Mouse (Mus musculus): ENCODE data around the gene Pde4d.

Gene Pde4d

GRCm38 (mm10) chr13:109359994-109360393 is 910.2 kb downstream of the Pde4d start:
- in situ Hi-C loops (cut with MboI, MseI), result no loop called here

GRCm38 (mm10) chr13:109362340-109362739 is 912.6 kb downstream of the Pde4d start:
- in situ Hi-C loops (cut with MboI, MseI), result no loop called here

- in situ Hi-C loops (cut with MboI, MseI), result no loop called here
Observed at GRCm38 (mm10) chr13:109374465-109374864, 924.7 kb downstream of the Pde4d start.

- in situ Hi-C loops (cut with MboI, MseI), result no loop called here
Observed at GRCm38 (mm10) chr13:109376681-109377080, 926.9 kb downstream of the Pde4d start.

- in situ Hi-C loops (cut with MboI, MseI), result no loop called here
Observed at GRCm38 (mm10) chr13:109380149-109380548, 930.4 kb downstream of the Pde4d start.

GRCm38 (mm10) chr13:109388626-109389220 is 939.0 kb downstream of the Pde4d start:
- in situ Hi-C loops (cut with MboI, MseI), result no loop called here

GRCm38 (mm10) chr13:109402396-109402795 is 952.6 kb downstream of the Pde4d start:
- in situ Hi-C loops (cut with MboI, MseI), result no loop called here

- in situ Hi-C loops (cut with MboI, MseI), result no loop called here
Observed at GRCm38 (mm10) chr13:109402936-109403335, 953.2 kb downstream of the Pde4d start.

- in situ Hi-C loops (cut with MboI, MseI), result no loop called here
Observed at GRCm38 (mm10) chr13:109406341-109406740, 956.6 kb downstream of the Pde4d start.

- in situ Hi-C loops (cut with MboI, MseI), result no loop called here
Observed at GRCm38 (mm10) chr13:109407371-109407770, 957.6 kb downstream of the Pde4d start.

GRCm38 (mm10) chr13:109420426-109420825 is 970.7 kb downstream of the Pde4d start:
- in situ Hi-C loops (cut with MboI, MseI), result no loop called here

GRCm38 (mm10) chr13:109424906-109425305 is 975.2 kb downstream of the Pde4d start:
- in situ Hi-C loops (cut with MboI, MseI), result no loop called here

GRCm38 (mm10) chr13:109425548-109425947 is 975.8 kb downstream of the Pde4d start:
- in situ Hi-C loops (cut with MboI, MseI), result no loop called here

- in situ Hi-C loops (cut with MboI, MseI), result no loop called here
Observed at GRCm38 (mm10) chr13:109426058-109426457, 976.3 kb downstream of the Pde4d start.

GRCm38 (mm10) chr13:109427541-109427940 is 977.8 kb downstream of the Pde4d start:
- in situ Hi-C loops (cut with MboI, MseI), result no loop called here

- in situ Hi-C loops (cut with MboI, MseI), result no loop called here
Observed at GRCm38 (mm10) chr13:109429544-109429943, 979.8 kb downstream of the Pde4d start.

GRCm38 (mm10) chr13:109437231-109437776 is 987.6 kb downstream of the Pde4d start:
- in situ Hi-C loops (cut with MboI, MseI), result no loop called here

GRCm38 (mm10) chr13:109439436-109440161 is 989.9 kb downstream of the Pde4d start:
- in situ Hi-C loops (cut with MboI, MseI), result no loop called here

- in situ Hi-C loops (cut with MboI, MseI), result no loop called here
Observed at GRCm38 (mm10) chr13:109440331-109440730, 990.6 kb downstream of the Pde4d start.

- in situ Hi-C loops (cut with MboI, MseI), result no loop called here
Observed at GRCm38 (mm10) chr13:109440881-109441280, 991.1 kb downstream of the Pde4d start.

GRCm38 (mm10) chr13:109441401-109441973 is 991.7 kb downstream of the Pde4d start:
- in situ Hi-C loops (cut with MboI, MseI), result no loop called here

GRCm38 (mm10) chr13:109446138-109446537 is 996.4 kb downstream of the Pde4d start:
- in situ Hi-C loops (cut with MboI, MseI), result no loop called here

GRCm38 (mm10) chr13:109448121-109448520 is 998.4 kb downstream of the Pde4d start:
- in situ Hi-C loops (cut with MboI, MseI), result no loop called here

All from regulatory T cell (primary cell).